Mouse (Mus musculus) cortical plate, adult 2 months (tissue): Measurements from ENCODE around the gene Strn.

ENCODE experiments used
- CTCF ChIP-seq: fragments of 200-500 bp; IDR thresholded peaks from 2 replicates; pipeline ENCODE4 v1.5.1; 2011; ENCODE audit warnings: mild to moderate bottlenecking, control low read depth, low read length; ENCODE audit not compliant: insufficient read depth; ENCODE audit errors: extremely low read depth
- POLR2A ChIP-seq: fragments of 200-500 bp; IDR thresholded peaks from 2 replicates; pipeline ENCODE4 v1.6.1; 2011; ENCODE audit warnings: mild to moderate bottlenecking, low read length, control low read depth; ENCODE audit not compliant: insufficient read depth; ENCODE audit errors: extremely low read depth

- no peak for TF ChIP-seq CTCF
- no peak for TF ChIP-seq POLR2A
Measured at GRCm38 (mm10) chr17:78624941-78625340, 112.1 kb downstream of the Strn start.
